Mouse (Mus musculus): Measurements from ENCODE around the gene Dut. TPM values are rescaled to one million over a fixed set of nuclear protein-coding genes. Genes with fewer than 3 reads are reported as not detected.

Gene Dut
- total RNA-seq, 4 experiments from 2014 or later, result 29.6 to 32.2 (median 30.4) TPM

DNA sequence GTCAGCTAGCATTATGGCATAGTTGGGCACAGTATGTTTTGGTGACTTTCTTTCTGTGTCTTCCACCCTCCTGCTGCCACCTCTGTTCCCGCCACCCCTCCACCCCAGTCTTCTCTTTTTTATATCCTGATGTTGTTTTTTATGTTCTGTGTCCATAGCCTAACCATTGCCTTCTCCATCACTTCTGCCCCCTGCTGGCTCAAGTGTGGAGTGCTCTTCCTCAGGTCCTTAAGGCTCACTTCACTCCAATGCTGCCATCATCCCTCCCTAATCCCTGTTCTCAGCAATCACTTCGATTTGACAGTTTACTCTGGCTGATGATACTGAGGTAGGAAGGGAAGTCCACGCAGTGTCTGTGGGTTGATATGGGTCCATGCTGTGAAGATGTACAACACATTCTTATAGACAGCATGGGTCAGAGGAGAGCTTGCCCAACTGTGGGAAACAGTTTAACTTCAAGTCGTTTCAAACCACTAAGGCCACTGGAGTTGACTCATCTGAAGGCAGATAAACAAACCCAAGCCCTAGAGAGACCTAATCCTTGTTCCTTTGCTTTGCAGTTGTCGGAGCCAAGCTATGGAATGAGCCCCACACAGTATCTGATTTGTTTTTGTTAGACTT lies 56.9 kb downstream of the Dut start:
- no peak for DNase-seq (ENCODE audit: low spot score)

DNA sequence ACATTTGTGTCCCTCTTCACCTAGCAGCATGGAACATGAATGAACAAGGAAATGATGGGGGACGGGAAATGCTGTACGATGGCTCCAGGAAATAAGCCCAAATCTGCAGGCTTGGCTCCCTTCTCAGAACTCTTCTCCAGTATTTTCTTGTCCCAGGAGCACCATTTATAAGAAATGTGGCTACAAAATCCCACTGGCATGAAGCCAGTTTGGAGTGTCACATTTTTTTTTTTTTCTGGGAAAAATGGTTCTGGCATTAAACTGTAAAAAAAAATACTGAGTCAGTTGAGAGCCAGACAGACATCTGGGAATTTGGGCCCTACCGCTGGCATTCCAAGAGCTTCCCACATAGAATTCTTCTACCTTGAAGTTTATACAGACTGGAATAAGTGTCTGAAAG lies 57.8 kb downstream of the Dut start:
- no peak for DNase-seq (ENCODE audit: low spot score)

DNA sequence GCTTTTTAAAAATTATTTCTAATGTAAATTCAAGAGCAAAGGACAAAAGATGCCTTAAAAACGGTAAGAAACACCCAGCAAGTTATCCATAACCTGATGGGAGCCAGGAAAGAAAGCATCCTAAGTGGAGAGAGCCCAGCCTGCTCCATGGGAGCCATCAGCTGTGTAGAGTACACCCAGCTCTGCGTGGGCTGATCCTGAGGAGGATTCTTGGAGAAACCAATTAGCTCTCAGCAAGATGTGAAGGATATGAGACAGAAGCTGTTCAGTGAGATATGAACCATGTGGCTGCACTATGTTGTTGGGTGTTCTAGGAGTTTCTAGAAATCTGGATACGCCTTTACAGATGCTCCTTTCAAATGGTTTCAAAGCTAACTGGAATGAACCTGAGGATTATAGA lies 58.7 kb downstream of the Dut start:
- DNase-seq (ENCODE audit: low spot score), result no peak

Other genes starting within 250 kb of the Dut start
- 1 to 10 TPM in 1 of 4 experiments, under 1 TPM in 3; 0.30 to 1.0 (median 0.52) TPM for gene Slc24a5, start 179.1 kb upstream of the Dut start, total RNA-seq (2022)
- 1 to 10 TPM; 4.2 to 7.0 (median 5.4) TPM for gene Myef2, start 123.5 kb upstream of the Dut start, total RNA-seq (2022)
- gene Ctxn2, start 110.5 kb upstream of the Dut start, total RNA-seq (2022), result not detected
- not detected for gene Slc12a1, start 94.7 kb upstream of the Dut start, total RNA-seq (2022)

Measured in heart, adult 8-10 months (tissue).